Comparison of ENCODE assay signal across 9 mouse cellular contexts in genomic region chr5:91038547-91038946, GRCm38 (mm10). TPM values are rescaled to one million over a fixed set of nuclear protein-coding genes. Genes with fewer than 3 reads are reported as not detected.
DNase-seq lines count a peak whose midpoint lies in the region; ATAC-seq and TF ChIP-seq lines count a peak whose summit lies in the region.
"Had no signal": no experiment of that assay in that cellular context is flagged by ENCODE, and none has a peak within 500 bp of the region (broad histone marks: within the 10 kb centered on the region; RNA-seq: fewer than 3 reads in every experiment).

No protein-coding gene starts in this region.

- DNase-seq in heart, adult 11 months = peak; percentile 89
- DNase-seq in heart, adult 8-10 months (ENCODE audit: low spot score) = no peak
- DNase-seq in kidney, postnatal 4 days = peak; percentile 58 to 74
- peak; percentile 54 for DNase-seq in ovary, postnatal 14 days (ENCODE audit: low spot score)
- no peak for DNase-seq in thymus, postnatal 10 days (ENCODE audit: low spot score in 2 of 2)

- H3K9ac ChIP-seq in embryonic facial prominence, embryonic 13.5 days = no peak overlapping the region
- no peak overlapping the region for H3K9ac ChIP-seq in hindbrain, embryonic 13.5 days

- ATAC-seq in embryonic facial prominence, embryonic 13.5 days (ENCODE audit: insufficient number of reproducible peaks, insufficient read depth, low FRiP score, low TSS enrichment, low read depth) = peak; percentile 87; the same call in 1 of the 2 replicates
- ATAC-seq in hindbrain, embryonic 13.5 days (ENCODE audit: low FRiP score) = no peak

- no peak overlapping the region for H3K4me3 ChIP-seq in E14TG2a.4 (replicated peaks; ENCODE audit: low read length)
- no peak overlapping the region for H3K4me3 ChIP-seq in embryonic facial prominence, embryonic 13.5 days
- no peak overlapping the region for H3K4me3 ChIP-seq in hindbrain, embryonic 13.5 days

- H3K27me3 ChIP-seq in E14TG2a.4 (ENCODE audit: insufficient read depth, low read length) = no peaks in the 10 kb centered on the region
- H3K27me3 ChIP-seq in embryonic facial prominence, embryonic 13.5 days = no peaks in the 10 kb centered on the region
- no peaks in the 10 kb centered on the region for H3K27me3 ChIP-seq in hindbrain, embryonic 13.5 days

- peak; percentile 9; the same call in 1 of the 2 replicates for TF ChIP-seq CTCF in E14TG2a.4 (conservative IDR thresholded peaks at IDR 0.05; ENCODE audit: low read length)

- 13% methylated on average over 2 of the region's 2 CpGs for WGBS in embryonic facial prominence, embryonic 13.5 days
- WGBS in hindbrain, embryonic 13.5 days = 30% methylated on average over 2 of the region's 2 CpGs

- no peaks in the 10 kb centered on the region for H3K9me3 ChIP-seq in E14TG2a.4 (ENCODE audit: low read length)
- H3K9me3 ChIP-seq in embryonic facial prominence, embryonic 13.5 days = no peaks in the 10 kb centered on the region
- H3K9me3 ChIP-seq in hindbrain, embryonic 13.5 days = no peaks in the 10 kb centered on the region

- H3K36me3 ChIP-seq in E14TG2a.4 (ENCODE audit: insufficient read depth, low read length) = no peaks in the 10 kb centered on the region
- no peaks in the 10 kb centered on the region for H3K36me3 ChIP-seq in embryonic facial prominence, embryonic 13.5 days
- no peaks in the 10 kb centered on the region for H3K36me3 ChIP-seq in hindbrain, embryonic 13.5 days

- no peak overlapping the region for H3K4me2 ChIP-seq in embryonic facial prominence, embryonic 13.5 days
- no peak overlapping the region for H3K4me2 ChIP-seq in hindbrain, embryonic 13.5 days

- peaks cover 7% of the 10 kb centered on the region; the same call in 1 of the 2 replicates for H3K4me1 ChIP-seq in E14TG2a.4 (replicated peaks; ENCODE audit: low read depth, low read length)
- H3K4me1 ChIP-seq in embryonic facial prominence, embryonic 13.5 days = peaks cover 7% of the 10 kb centered on the region; the same call in 1 of the 2 replicates
- no peaks in the 10 kb centered on the region for H3K4me1 ChIP-seq in hindbrain, embryonic 13.5 days (replicated peaks)

- no peak overlapping the region for H3K27ac ChIP-seq in embryonic facial prominence, embryonic 13.5 days
- no peak overlapping the region for H3K27ac ChIP-seq in hindbrain, embryonic 13.5 days

RNA-seq across cellular contexts. Expression of gene Epgn, which starts 11.3 kb away (rescaled TPM):
- total RNA-seq in heart, adult 8-10 months (2022) = under 1 TPM in 3 of 4 experiments, not detected in 1; 0.26 to 0.35 (median 0.28) TPM
- 0.44 and 0.60 TPM in 2 replicates for polyA plus RNA-seq in embryonic facial prominence, embryonic 13.5 days (2015; fragmentation: Nextera tagmentation; extraction: Ambion mirVana)
- not detected in 2 replicates for polyA plus RNA-seq in hindbrain, embryonic 13.5 days (2015; fragmentation: Nextera tagmentation; extraction: Ambion mirVana)

RNA-seq across cellular contexts. Expression of gene Ereg, which starts 35.9 kb away (rescaled TPM):
- total RNA-seq in heart, adult 8-10 months (2022) = under 1 TPM in 2 of 4 experiments, not detected in 2; 0.09 to 0.11 TPM
- 0.08 TPM in 1 of 2 replicates, not detected in the other for polyA plus RNA-seq in embryonic facial prominence, embryonic 13.5 days (2015; fragmentation: Nextera tagmentation; extraction: Ambion mirVana)
- not detected in 2 replicates for polyA plus RNA-seq in hindbrain, embryonic 13.5 days (2015; fragmentation: Nextera tagmentation; extraction: Ambion mirVana)
- total RNA-seq: left cerebral cortex, postnatal 10 days had no signal

Comparison
In these comparisons a context has a peak if more than half of its experiments do, and no peak if none do; other contexts are left out.
1. DNase-seq: peak in heart, adult 11 months (single experiment), kidney, postnatal 4 days (2 of 2) and ovary, postnatal 14 days (single experiment); none in heart, adult 8-10 months (single experiment) and thymus, postnatal 10 days (0 of 2).